Mouse (Mus musculus): Measurements from ENCODE around the gene Ccr4.

The Ccr4 gene
- long read RNA-seq, experiment 1, result 0 reads
- long read RNA-seq, experiment 2, result 0 reads

GRCm38 (mm10) chr9:114504816-114505215, at the start of gene Ccr4:
Gene Ccr4, minus strand, starts transcription at chr9:114504916.
- intact Hi-C loops (cut with DNase I), result no loop called here

- intact Hi-C loops (cut with DNase I), result no loop called here
Observed at GRCm38 (mm10) chr9:114553828-114554227, 49.1 kb upstream of the Ccr4 start.

- intact Hi-C loops (cut with DNase I), result no loop called here
Observed at GRCm38 (mm10) chr9:114550033-114550432, 45.3 kb upstream of the Ccr4 start.

DNA sequence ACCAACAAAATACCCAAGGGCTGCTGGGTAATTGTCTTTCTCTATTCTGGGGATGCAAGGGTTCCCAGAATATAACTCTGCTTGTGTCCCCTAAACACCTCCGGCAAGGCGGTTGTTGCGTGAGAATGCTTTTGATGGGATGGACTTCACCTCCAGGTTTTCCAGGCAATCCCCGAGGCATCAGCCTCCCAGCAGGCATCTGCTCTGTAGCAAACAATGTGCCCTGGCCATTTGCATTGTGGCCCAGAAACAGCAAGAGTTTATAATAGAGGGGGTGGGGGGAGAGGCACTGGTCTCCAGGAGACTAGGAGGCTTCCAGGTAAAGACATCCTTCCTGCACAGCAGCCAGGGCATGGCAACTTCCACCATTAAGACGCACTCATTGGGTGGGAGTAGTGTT, 44.4 kb upstream of the Ccr4 start:
- intact Hi-C loops (cut with DNase I), result no loop called here

- intact Hi-C loops (cut with DNase I), result no loop called here
Observed at GRCm38 (mm10) chr9:114548496-114548895, 43.8 kb upstream of the Ccr4 start.

DNA sequence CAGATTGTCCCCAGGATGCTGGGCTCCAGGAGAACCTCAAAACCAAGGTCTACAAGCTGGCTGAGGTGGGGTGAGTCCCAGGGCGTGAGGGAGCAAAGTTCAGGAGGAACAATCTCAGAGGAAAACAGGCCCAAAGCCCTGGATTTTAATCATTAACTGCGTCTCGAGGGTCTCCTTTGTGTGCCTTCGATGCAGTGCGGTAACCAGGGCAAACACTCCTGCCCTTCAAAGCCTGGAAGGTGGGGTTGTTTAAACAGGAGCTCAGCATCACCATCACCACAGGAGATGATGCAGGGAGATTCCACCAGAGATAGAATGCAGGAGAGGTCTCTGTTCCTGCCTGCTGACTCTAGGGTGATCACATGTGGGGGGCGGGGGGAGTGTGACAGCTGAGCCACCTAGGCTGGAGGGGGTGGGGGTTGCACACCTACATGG, 42.9 kb upstream of the Ccr4 start:
- intact Hi-C loops (cut with DNase I), result no loop called here

DNA sequence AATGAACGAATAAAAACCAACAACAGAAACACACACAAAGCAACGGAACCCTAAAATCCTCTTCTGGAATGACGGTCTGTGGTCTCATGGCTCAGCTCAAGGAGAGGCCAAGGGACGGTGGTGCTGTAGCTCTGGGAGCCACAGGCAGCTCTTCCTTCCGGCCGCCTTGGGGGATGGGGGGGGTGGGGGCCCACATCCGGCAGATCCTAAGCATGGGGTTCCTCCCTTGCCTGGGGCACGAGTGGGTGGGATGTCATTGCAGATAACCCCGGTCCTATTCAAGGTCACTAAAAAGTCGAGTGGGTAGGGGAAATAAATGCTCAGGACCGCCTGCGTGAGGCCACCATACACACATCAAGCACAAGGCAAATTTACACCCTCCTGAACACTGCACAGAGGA, 42.0 kb upstream of the Ccr4 start:
- intact Hi-C loops (cut with DNase I), result no loop called here

DNA sequence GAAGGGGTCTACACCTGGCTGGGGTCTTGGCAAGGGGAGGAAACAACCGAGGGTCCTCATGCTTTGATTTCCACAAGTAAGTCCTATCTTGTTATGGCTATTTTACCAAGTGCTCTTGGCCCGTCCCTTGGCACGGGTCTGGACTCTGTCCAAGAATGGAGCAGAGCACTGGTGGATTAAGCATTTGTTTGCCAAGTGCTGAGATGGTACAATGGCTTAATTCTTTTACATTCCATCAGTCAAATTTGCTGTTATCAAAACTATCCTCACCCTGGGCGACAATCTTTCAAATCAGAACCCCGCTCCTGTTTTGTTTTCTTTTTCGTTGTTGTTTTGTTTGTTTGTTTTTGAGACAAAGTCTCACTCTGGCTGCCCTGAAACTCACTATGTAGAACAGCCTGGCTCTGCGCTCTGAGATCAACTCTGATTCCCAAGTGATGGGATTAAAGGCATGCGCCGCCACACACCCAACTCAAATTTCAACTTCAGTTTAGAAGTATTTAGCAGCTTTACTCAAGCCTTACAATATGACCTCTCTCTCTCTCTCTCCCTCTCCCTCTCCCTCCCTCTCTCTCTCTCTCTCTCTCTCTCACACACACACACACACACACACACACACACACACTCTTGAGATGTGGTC, 40.2 kb upstream of the Ccr4 start:
- intact Hi-C loops (cut with DNase I), result no loop called here

DNA sequence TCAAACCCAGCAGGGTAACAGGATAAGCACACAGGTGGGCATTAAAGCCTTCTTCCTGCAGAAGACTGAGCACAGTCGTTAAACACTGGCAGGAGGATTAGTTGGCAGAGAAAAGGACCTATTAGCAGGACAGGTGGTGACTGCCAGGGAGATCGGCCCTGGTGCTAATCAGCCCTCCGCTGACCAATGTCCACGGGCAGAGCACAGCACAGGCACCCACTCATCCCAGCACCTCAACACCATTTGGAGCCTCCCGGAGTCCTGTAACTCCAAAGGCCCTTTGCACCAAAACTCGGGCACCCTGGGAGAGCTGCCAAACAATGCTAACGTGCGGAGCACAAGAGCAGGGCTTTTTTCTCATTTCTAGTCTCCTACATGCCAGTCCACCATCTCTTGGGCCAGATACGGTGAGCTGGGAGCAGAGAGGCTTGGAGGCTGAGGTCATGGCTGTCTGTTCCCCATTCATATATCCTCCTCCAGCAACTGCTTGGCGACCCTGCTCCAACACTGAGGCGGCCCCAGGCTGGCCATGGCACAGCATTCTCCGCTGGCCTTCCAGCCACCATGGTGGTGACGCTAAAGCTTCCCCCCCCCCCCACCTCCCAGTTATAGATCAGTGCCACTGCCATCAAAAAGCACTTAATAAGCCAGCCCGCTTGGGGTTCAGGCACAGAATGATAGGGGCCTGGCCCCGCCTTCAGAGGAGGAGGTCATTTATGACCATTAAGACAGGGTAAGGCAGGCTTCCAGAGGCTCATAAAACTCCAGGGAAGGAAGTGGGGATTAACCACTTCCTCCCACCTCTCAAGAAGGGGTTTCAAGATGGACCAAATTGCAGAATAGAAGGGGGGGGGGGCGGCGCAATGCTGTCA, 39.4 kb upstream of the Ccr4 start:
- intact Hi-C loops (cut with DNase I), result no loop called here

DNA sequence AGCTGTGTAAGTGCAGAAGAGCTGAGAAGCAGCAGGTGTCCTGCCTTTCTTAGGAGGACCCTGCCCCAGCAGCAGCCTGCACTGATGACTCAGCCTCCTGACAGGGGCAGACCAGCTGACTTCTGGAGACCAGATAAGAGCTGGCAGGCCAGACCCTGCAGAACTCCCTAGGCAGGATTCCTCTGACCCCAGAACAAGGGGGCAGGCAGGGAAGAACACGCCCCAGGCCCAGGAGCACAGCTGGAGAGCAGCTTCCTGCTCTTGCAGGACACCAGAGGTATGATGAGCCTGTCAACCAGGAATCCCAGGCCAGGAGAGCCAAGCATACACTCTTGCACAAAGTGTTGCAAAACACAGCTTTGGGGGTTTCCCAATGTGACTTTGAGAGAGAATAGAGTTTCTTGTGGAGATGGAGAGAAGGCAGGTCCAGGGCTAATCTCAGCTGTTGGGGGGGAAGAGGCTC, 36.6 kb upstream of the Ccr4 start:
- intact Hi-C loops (cut with DNase I), result no loop called here

- intact Hi-C loops (cut with DNase I), result no loop called here
Observed at GRCm38 (mm10) chr9:114538996-114539563, 34.4 kb upstream of the Ccr4 start.

GRCm38 (mm10) chr9:114536628-114537027, 31.9 kb upstream of the Ccr4 start:
- intact Hi-C loops (cut with DNase I), result no loop called here

DNA sequence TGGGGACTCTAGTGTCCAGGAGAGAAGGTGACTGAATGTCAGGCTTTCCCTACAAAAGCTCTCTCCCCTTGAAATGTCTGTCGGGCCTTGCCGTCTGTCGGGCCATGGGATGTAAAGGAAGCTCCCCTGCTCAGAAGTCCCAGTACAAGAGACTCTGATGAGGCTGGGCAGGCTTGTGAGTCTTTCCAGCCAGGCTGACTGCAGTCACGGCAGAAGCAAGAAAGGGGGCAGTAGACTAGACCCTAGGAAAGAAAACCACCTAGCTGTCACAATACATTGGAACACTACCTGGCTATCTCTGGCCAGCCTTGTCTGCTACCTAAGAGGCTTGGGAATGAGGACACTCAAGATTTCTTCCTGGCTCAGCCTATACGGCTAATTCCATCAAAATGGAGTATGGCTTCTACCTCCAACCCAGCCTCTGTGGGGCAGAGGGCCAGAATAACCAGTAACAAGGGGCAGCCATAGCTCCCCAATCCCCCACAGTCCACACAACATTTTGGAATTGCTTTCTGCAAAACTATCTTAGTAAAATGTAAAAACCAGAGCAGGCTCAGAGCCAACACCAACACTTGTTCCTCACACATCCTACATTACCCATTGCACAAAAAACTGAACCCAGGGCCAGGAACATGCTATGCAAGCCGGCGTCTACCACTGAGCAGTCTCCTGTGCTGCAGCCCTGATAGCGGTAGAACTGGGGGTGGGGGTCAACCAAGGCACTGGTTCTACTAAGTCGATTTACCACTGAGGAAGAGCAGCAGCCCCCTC, 30.2 kb upstream of the Ccr4 start:
- intact Hi-C loops (cut with DNase I), result no loop called here

DNA sequence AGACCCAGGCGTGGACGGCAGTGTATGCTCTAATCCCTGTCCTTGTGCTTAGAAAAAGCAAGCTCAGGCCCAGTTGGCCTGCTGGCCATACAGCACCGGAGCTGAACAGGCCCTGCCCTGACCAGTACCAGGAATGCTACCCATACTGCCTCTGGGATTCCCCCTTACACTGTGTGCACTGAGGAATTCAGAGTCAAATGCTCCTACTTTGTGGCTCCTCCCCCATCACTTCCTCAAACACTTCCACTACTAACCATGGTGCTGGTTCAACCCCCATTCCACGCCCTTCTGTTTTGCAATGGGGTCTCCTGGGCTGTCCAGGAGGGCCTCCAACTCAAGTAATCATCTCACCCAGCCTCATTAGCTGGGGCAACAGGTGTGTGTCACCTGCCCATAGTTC, 29.1 kb upstream of the Ccr4 start:
- intact Hi-C loops (cut with DNase I), result no loop called here

DNA sequence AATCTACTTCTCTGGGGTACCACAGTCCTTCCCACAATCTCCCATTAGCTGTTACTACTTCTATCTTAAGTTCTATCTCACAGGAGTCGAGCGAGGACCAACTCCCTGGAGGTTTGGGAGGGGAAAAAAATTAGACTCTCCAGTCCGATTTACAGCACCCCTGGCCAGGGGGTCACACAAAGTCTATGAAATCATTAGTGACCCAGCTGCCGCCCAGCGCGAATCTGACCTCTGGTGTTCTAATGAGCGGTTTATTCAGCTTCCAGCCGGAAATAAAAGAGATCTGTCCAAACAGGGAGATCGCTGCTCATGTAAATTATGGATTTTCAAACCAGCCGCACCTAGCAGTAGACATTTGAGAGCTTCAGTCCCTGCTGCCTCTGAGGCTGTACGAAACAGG, 26.6 kb upstream of the Ccr4 start:
- intact Hi-C loops (cut with DNase I), result no loop called here

DNA sequence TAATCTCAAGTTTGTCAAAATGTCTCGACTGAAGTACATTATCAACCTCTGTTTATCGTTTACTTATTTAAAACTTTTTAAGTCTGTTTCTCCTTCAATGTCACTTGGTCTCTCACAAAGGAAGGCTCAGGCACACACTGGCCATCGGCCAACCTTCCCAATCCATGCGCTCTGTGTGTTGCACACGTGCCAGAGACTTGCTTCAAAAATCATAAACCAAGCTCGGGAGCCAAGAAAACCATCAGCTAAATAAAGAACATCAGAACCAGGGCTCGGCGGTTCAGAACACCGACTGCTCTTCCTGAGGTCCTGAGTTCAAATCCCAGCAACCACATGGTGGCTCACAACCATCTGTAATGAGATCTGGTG, 23.9 kb upstream of the Ccr4 start:
- intact Hi-C loops (cut with DNase I), result no loop called here

DNA sequence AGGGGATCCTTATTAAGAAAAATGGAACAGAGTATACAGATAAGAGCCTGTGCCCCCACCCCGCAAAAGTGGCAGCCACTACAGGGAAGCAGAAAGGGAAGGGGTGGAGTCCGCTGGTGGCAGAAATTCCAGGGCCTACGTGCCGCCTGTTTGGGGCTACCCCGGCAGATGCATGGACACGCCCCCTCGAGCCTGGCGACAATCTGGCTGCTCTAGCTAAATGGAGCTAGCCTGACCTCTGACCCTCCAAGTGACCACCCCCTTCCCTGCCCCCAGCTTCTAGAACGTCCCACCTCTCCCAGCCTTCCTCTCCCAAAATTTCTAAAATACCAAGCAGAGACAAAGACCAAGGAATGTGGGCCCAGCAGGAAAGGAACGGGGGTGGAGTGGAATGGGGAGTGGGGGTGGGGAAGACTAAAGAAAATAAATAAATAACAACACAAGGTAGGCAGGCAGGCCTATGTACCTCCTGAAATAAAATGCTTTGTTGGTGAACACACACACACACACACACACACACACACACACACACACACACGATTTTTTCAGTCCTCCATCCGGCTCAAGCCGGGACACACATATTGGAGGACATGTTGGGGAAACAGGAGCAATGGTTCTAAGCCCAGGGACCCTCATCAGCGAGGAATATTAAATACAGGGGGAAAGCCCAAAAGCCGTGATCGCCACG, 23.4 kb upstream of the Ccr4 start:
- intact Hi-C loops (cut with DNase I), result no loop called here

DNA sequence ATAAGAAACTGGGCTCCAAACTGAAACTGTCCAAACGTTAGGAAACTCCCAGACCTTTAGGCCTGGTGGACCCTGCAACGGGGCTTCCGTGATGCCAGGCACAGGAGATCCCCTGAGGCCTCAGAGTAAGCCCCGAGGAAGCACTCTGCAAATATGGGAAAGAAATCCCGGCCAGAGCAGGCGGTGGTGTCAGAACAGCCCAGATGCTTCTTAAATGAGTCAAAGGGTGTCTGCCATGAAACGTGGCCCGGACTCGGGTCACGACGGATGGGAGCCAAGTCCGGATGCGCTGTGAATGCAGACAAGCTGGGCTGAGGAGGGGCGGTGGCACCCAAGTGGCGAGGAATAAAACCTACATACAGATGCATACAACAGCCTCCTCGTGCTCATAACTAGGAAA, 22.4 kb upstream of the Ccr4 start:
- intact Hi-C loops (cut with DNase I), result no loop called here

- intact Hi-C loops (cut with DNase I), result no loop called here
Observed at GRCm38 (mm10) chr9:114526581-114526980, 21.9 kb upstream of the Ccr4 start.

DNA sequence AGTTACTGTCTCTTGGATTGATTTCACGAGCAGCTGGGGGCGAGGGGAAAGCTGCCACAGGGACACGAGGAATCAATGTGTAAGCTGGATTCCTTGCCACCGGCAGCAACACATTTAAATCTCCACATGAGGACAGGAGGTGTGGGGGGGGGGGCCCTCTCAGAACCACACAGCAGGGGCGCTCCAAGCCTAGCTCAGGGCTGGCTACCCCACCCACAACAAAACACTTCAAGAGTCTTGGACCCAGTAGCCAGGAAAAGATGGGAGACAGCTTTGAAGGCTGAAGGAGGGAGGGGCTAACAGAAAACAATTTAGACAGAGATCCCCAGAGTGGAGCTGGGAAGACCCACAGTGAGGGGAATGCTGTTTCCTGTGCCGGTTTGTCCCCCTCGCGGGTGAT, 21.2 kb upstream of the Ccr4 start:
- intact Hi-C loops (cut with DNase I), result no loop called here

DNA sequence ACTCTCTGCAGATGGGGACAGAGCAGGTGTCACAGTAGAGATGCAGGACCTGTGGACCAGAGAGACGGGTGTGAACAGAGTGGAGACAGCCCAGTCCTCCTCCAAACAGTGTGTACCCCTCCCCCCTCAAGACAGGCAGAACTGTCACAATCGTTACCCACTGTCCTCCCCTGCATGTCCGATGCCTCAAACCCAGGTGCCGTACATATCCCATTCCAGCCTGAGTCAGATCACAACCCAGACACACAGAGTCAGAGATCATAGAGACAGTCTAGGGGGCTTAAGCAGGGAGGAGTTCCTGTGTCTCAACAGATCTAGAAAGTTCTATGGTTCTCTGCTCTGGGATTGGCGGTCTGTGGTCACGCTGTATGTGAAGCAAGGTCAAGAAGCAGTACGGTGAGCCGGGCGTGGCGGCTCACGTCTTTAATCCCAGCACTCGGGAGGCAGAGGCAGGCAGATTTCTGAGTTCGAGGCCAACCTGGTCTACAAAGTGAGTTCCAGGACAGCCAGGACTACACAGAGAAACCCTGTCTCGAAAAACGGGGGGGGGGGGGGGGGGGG, 20.4 kb upstream of the Ccr4 start:
- intact Hi-C loops (cut with DNase I), result no loop called here
